8 mouse cellular contexts compared by ENCODE assay signal in genomic region chr5:142936336-142936719, GRCm38 (mm10). TPM values are rescaled to one million over a fixed set of nuclear protein-coding genes. Genes with fewer than 3 reads are reported as not detected.
DNase-seq lines count a peak whose midpoint lies in the region; ATAC-seq and TF ChIP-seq lines count a peak whose summit lies in the region.

No protein-coding gene starts in this region.

- H3K27me3 ChIP-seq in E14TG2a.4 (ENCODE audit: insufficient read depth, low read length): no peaks in the 10 kb centered on the region
- H3K27me3 ChIP-seq in forebrain, embryonic 13.5 days: no peaks in the 10 kb centered on the region
- no peaks in the 10 kb centered on the region for H3K27me3 ChIP-seq in liver, embryonic 16.5 days (ENCODE audit: control insufficient read depth, insufficient read depth, low read depth, low read length)
- no peaks in the 10 kb centered on the region for H3K27me3 ChIP-seq in neural tube, embryonic 13.5 days
- no peaks in the 10 kb centered on the region for H3K27me3 ChIP-seq in testis, adult 2 months (ENCODE audit: control insufficient read depth, insufficient read depth, low read length)

- intact Hi-C loops in heart, postnatal 10 days (cut with DNase I): loop anchor here (1.0 to 10.0 kb wide), 3 partner anchors 101 to 368 kb away; no protein-coding TSS in a partner anchor

- H3K36me3 ChIP-seq in E14TG2a.4 (ENCODE audit: insufficient read depth, low read length): no peaks in the 10 kb centered on the region
- no peaks in the 10 kb centered on the region for H3K36me3 ChIP-seq in forebrain, embryonic 13.5 days (ENCODE audit: poor library complexity, severe bottlenecking)
- no peaks in the 10 kb centered on the region for H3K36me3 ChIP-seq in liver, embryonic 16.5 days (ENCODE audit: control insufficient read depth, insufficient read depth)
- H3K36me3 ChIP-seq in neural tube, embryonic 13.5 days: no peaks in the 10 kb centered on the region
- no peaks in the 10 kb centered on the region for H3K36me3 ChIP-seq in testis, adult 2 months (ENCODE audit: control insufficient read depth, insufficient read depth, low read length)

- peak overlapping the region; percentile 54 for H3K9ac ChIP-seq in forebrain, embryonic 13.5 days
- peak overlapping the region; percentile 52 for H3K9ac ChIP-seq in liver, embryonic 16.5 days (ENCODE audit: low read depth, low read length)
- H3K9ac ChIP-seq in neural tube, embryonic 13.5 days: 0 out of 2 replicates have a peak overlapping the region, but pooled peaks have one; percentile 38

- TF ChIP-seq POLR2A in testis, adult 2 months (IDR thresholded peaks at IDR 0.05; ENCODE audit: control insufficient read depth, low read depth, low read length): no peak

- peaks cover 46% of the 10 kb centered on the region for H3K4me1 ChIP-seq in E14TG2a.4 (replicated peaks; ENCODE audit: low read depth, low read length)
- peaks cover 12% of the 10 kb centered on the region for H3K4me1 ChIP-seq in forebrain, embryonic 13.5 days
- peaks cover 31% of the 10 kb centered on the region for H3K4me1 ChIP-seq in liver, embryonic 16.5 days (ENCODE audit: control insufficient read depth, low read depth, low read length)
- peaks cover 8% of the 10 kb centered on the region; the same call in 1 of the 2 replicates for H3K4me1 ChIP-seq in neural tube, embryonic 13.5 days (replicated peaks)
- peaks cover 9% of the 10 kb centered on the region for H3K4me1 ChIP-seq in testis, adult 2 months (ENCODE audit: control insufficient read depth, insufficient read depth, low read length)

- H3K4me2 ChIP-seq in forebrain, embryonic 13.5 days: peak overlapping the region; percentile 48
- peak overlapping the region; percentile 52 for H3K4me2 ChIP-seq in liver, embryonic 16.5 days (ENCODE audit: low read depth, low read length)
- peak overlapping the region; percentile 44 for H3K4me2 ChIP-seq in neural tube, embryonic 13.5 days

- ATAC-seq in forebrain, embryonic 13.5 days: peak; percentile 54
- peak; percentile 52 for ATAC-seq in liver, embryonic 16.5 days (ENCODE audit: low read depth)
- peak; percentile 51 for ATAC-seq in neural tube, embryonic 13.5 days (ENCODE audit: low read depth)

- H3K4me3 ChIP-seq in E14TG2a.4 (replicated peaks; ENCODE audit: low read length): peak overlapping the region; percentile 27
- H3K4me3 ChIP-seq in forebrain, embryonic 13.5 days: peak overlapping the region; percentile 21; the same call in 1 of the 2 replicates
- H3K4me3 ChIP-seq in liver, embryonic 16.5 days (ENCODE audit: low read depth, low read length): peak overlapping the region; percentile 38
- no peak overlapping the region for H3K4me3 ChIP-seq in neural tube, embryonic 13.5 days
- H3K4me3 ChIP-seq in testis, adult 2 months (ENCODE audit: control insufficient read depth, low read depth, low read length): no peak overlapping the region

- 4% methylated on average over 17 of the region's 17 CpGs for WGBS in forebrain, embryonic 13.5 days
- 3% methylated on average over 17 of the region's 17 CpGs for WGBS in liver, embryonic 16.5 days (ENCODE audit: insufficient replicate concordance)
- 3% methylated on average over 17 of the region's 17 CpGs for WGBS in neural tube, embryonic 13.5 days

- no peaks in the 10 kb centered on the region for H3K9me3 ChIP-seq in E14TG2a.4 (ENCODE audit: low read length)
- H3K9me3 ChIP-seq in forebrain, embryonic 13.5 days (replicated peaks): 0 out of 2 replicates have a peak, but pooled peaks cover 3% of the 10 kb centered on the region
- no peaks in the 10 kb centered on the region for H3K9me3 ChIP-seq in liver, embryonic 16.5 days (replicated peaks; ENCODE audit: control insufficient read depth, low read length)
- peaks cover 2% of the 10 kb centered on the region; the same call in 1 of the 2 replicates for H3K9me3 ChIP-seq in neural tube, embryonic 13.5 days

- DNase-seq in c-Kit-positive CD71-positive TER-119-negative erythroid progenitor cells, embryonic 14.5 days (ENCODE audit: low read depth): peak; percentile 67
- DNase-seq in heart, postnatal 10 days: peak; percentile 85 to 91
- DNase-seq in kidney, postnatal 4 days: peak; percentile 88 to 89

- H3K27ac ChIP-seq in forebrain, embryonic 13.5 days: no peak overlapping the region
- peak overlapping the region; percentile 22; the same call in 1 of the 2 replicates for H3K27ac ChIP-seq in liver, embryonic 16.5 days (ENCODE audit: low read length)
- H3K27ac ChIP-seq in neural tube, embryonic 13.5 days (replicated peaks): no peak overlapping the region
- no peak overlapping the region for H3K27ac ChIP-seq in testis, adult 2 months (ENCODE audit: control insufficient read depth, insufficient read depth, low read depth, low read length)

- TF ChIP-seq CTCF in E14TG2a.4 (conservative IDR thresholded peaks at IDR 0.05; ENCODE audit: low read length): peak; percentile 94
- peak; percentile 99 for TF ChIP-seq CTCF in testis, adult 2 months (IDR thresholded peaks at IDR 0.05; ENCODE audit: control insufficient read depth, insufficient read depth, insufficient replicate concordance, low read depth, low read length)

RNA-seq across cellular contexts. Expression of gene Fscn1, which starts 23.8 kb away (rescaled TPM):
- 521 and 522 TPM in 2 replicates for polyA plus RNA-seq in forebrain, embryonic 13.5 days (2015; fragmentation: Nextera tagmentation; extraction: Ambion mirVana)
- 100 to 1,000 TPM; 103 to 132 TPM for total RNA-seq in heart, postnatal 10 days (2021)
- 19.6 and 20.4 TPM in 2 replicates for polyA plus RNA-seq in liver, embryonic 16.5 days (2015; fragmentation: Nextera tagmentation; extraction: Ambion mirVana)
- polyA plus RNA-seq in neural tube, embryonic 13.5 days (2015; fragmentation: Nextera tagmentation; extraction: Ambion mirVana): 517 and 659 TPM in 2 replicates
- polyA plus RNA-seq in testis, adult 2 months (2012; rRNA removed): 27.1 and 27.3 TPM in 2 replicates

RNA-seq across cellular contexts. Expression of gene Actb, which starts 29.8 kb away (rescaled TPM):
- 15,903 and 18,325 TPM in 2 replicates for polyA plus RNA-seq in forebrain, embryonic 13.5 days (2015; fragmentation: Nextera tagmentation; extraction: Ambion mirVana)
- total RNA-seq in heart, postnatal 10 days (2021): 1,000 to 10,000 TPM; 1,831 to 2,004 TPM
- polyA plus RNA-seq in liver, embryonic 16.5 days (2015; fragmentation: Nextera tagmentation; extraction: Ambion mirVana): 6,197 and 6,568 TPM in 2 replicates
- 15,088 and 16,772 TPM in 2 replicates for polyA plus RNA-seq in neural tube, embryonic 13.5 days (2015; fragmentation: Nextera tagmentation; extraction: Ambion mirVana)
- 1,383 and 1,491 TPM in 2 replicates for polyA plus RNA-seq in testis, adult 2 months (2012; rRNA removed)

RNA-seq across cellular contexts. Expression of gene Fbxl18, which starts 41.1 kb away (rescaled TPM):
- polyA plus RNA-seq in forebrain, embryonic 13.5 days (2015; fragmentation: Nextera tagmentation; extraction: Ambion mirVana): 30.7 and 35.1 TPM in 2 replicates
- total RNA-seq in heart, postnatal 10 days (2021): 1 to 10 TPM; 8.8 to 9.2 TPM
- 2.7 TPM in 2 replicates for polyA plus RNA-seq in liver, embryonic 16.5 days (2015; fragmentation: Nextera tagmentation; extraction: Ambion mirVana)
- 25.5 and 28.2 TPM in 2 replicates for polyA plus RNA-seq in neural tube, embryonic 13.5 days (2015; fragmentation: Nextera tagmentation; extraction: Ambion mirVana)
- 8.5 and 8.9 TPM in 2 replicates for polyA plus RNA-seq in testis, adult 2 months (2012; rRNA removed)

Comparison
In these comparisons a context has a peak if more than half of its experiments do, and no peak if none do; other contexts are left out.
1. H3K4me3 ChIP-seq: peak in E14TG2a.4 (single experiment), forebrain, embryonic 13.5 days (single experiment) and liver, embryonic 16.5 days (single experiment); none in neural tube, embryonic 13.5 days (single experiment) and testis, adult 2 months (single experiment).
2. RNA of gene Fscn1, which starts 23.8 kb away (polyA plus RNA-seq): 521 to 522 TPM in forebrain, embryonic 13.5 days and 517 to 659 TPM in neural tube, embryonic 13.5 days; 27.1 to 27.3 TPM in testis, adult 2 months and 19.6 to 20.4 TPM in liver, embryonic 16.5 days; every median in the first group is over 10 times any median in the second.
3. Peak in every context shown above with its lines, with median percentiles within 50 percentile points of each other: DNase-seq, ATAC-seq, H3K4me2 ChIP-seq and H3K9ac ChIP-seq.